Mouse (Mus musculus) stomach, postnatal 0 days (tissue): ENCODE data around the gene Tmem167b. TPM values are rescaled to one million over a fixed set of nuclear protein-coding genes. Genes with fewer than 3 reads are reported as not detected.
A peak's percentile ranks its signal among the peaks of the same experiment; 100 is the strongest.

Source experiments
- ATAC-seq: fragments of 200-750 bp; cut with Nextera tagmentation; 2 replicates; pipeline ENCODE4 v1.8.0; 2017; ENCODE audit not compliant: low FRiP score, low TSS enrichment
- DNase-seq: peaks from one replicate; pipeline ENCODE4 v3.0.0-alpha.2; 2016; ENCODE audit warnings: low spot score
- H3K27ac ChIP-seq: fragments of 300-500 bp; sonication (generic); replicated peaks from 2 replicates; pipeline ENCODE4 v1.5.1; 2014; ENCODE audit warnings: mild to moderate bottlenecking, control low read depth
- H3K27me3 ChIP-seq: fragments of 300-500 bp; sonication (generic); 2 replicates; pipeline ENCODE4 v1.6.1; 2014; ENCODE audit warnings: low read length; ENCODE audit not compliant: control insufficient read depth, insufficient read depth
- H3K36me3 ChIP-seq: fragments of 300-500 bp; sonication (generic); 2 replicates; pipeline ENCODE4 v1.6.1; 2014; ENCODE audit warnings: low read length, mixed read lengths; ENCODE audit not compliant: control insufficient read depth, insufficient read depth
- H3K4me1 ChIP-seq: fragments of 300-500 bp; sonication (generic); replicated peaks from 2 replicates; pipeline ENCODE4 v1.6.1; 2014; ENCODE audit warnings: antibody characterized with exemption; ENCODE audit not compliant: control insufficient read depth, insufficient read depth
- H3K4me2 ChIP-seq: fragments of 300-500 bp; sonication (generic); replicated peaks from 2 replicates; pipeline ENCODE4 v1.6.1; 2014; ENCODE audit warnings: low read depth, mild to moderate bottlenecking, control low read depth, moderate library complexity
- H3K4me3 ChIP-seq: fragments of 300-500 bp; sonication (generic); 2 replicates; pipeline ENCODE4 v1.5.1; 2014; ENCODE audit warnings: low read depth, low read length, control low read depth
- H3K9ac ChIP-seq: fragments of 300-500 bp; sonication (generic); 2 replicates; pipeline ENCODE4 v1.6.1; 2014; ENCODE audit warnings: mild to moderate bottlenecking, low read length, control low read depth, mixed read lengths
- H3K9me3 ChIP-seq: fragments of 300-500 bp; sonication (generic); 2 replicates; pipeline ENCODE4 v1.6.1; 2016; ENCODE audit warnings: low read length; ENCODE audit not compliant: control insufficient read depth
- CTCF ChIP-seq: IDR thresholded peaks from 2 replicates; pipeline ENCODE4 v1.5.1; 2016; ENCODE audit warnings: antibody characterized with exemption, low read depth, mild to moderate bottlenecking, moderate library complexity
- EP300 ChIP-seq: optimal IDR thresholded peaks from 2 replicates; pipeline ENCODE3; 2016; ENCODE audit warnings: antibody characterized with exemption
- WGBS: fragments of 180-500 bp; shearing (Covaris S2); extraction: QIAGEN DNeasy Blood & Tissue Kit; methylation state at CpG from one replicate; pipeline ENCODE4 v1.1.7; 2014; 5-methylcytosine and 5-hydroxymethylcytosine counted together
- polyA plus RNA-seq: library from polyadenylated mRNA; unstranded; fragments of >200 nt; fragmentation: Nextera tagmentation; extraction: Ambion mirVana; gene quantifications from 2 replicates; pipeline ENCODE4 v1.2.1, GENCODE M21; 2015

Tmem167b gene
- polyA plus RNA-seq: 29.9 and 33.0 TPM in 2 replicates

- Histone ChIP-seq H3K4me1 (peaks cover 4% of the 10 kb centered on the region; the same call in 1 of the 2 replicates), H3K27me3 (no peaks in the 10 kb centered on the region), H3K4me3 (peak within 1 kb of the TSS; percentile 88), H3K4me2 (peak within 1 kb of the TSS; percentile 75), H3K9me3 (no peaks in the 10 kb centered on the region), H3K27ac (peak within 1 kb of the TSS; percentile 93), H3K9ac (peak within 1 kb of the TSS; percentile 89), H3K36me3 (peaks cover 13% of the 10 kb centered on the region)
- WGBS: under 1% methylated on average over 44 of the region's 45 CpGs
- TF ChIP-seq EP300: no peak
- TF ChIP-seq CTCF: peak; percentile 33
- ATAC-seq (peak; percentile 98), DNase-seq (peak; percentile 96)
Observed at GRCm38 (mm10) chr3:108562133-108562730, at the start of gene Tmem167b. Gene Tmem167b, minus strand, starts transcription at chr3:108562466.

DNA sequence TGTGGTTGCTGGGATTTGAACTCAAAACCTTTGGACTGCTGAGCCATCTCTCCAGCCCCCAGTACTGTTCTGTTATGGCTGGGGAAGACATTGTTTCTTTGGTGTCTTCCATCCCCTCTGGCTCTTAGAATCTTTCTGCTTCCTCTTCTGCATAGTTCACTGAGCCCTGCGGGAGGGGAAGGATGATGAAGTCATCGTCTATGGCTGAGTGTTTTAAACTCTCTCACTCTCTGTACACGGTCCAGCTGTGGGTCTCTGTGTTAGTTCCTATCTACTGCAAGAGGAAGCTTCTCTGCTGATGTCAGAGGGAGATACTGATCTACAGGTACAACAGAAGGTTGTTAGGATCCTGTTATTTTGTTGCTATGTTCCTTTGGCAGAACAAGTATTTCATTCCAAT lies 46.6 kb upstream of the Tmem167b start:
- Histone ChIP-seq H3K4me3 (no peak overlapping the region), H3K9ac (no peak overlapping the region), H3K4me1 (no peaks in the 10 kb centered on the region), H3K9me3 (no peaks in the 10 kb centered on the region), H3K36me3 (no peaks in the 10 kb centered on the region), H3K27me3 (no peaks in the 10 kb centered on the region), H3K27ac (no peak overlapping the region), H3K4me2 (no peak overlapping the region)
- DNase-seq (no peak), ATAC-seq (no peak)
- 43% methylated on average over 3 of the region's 3 CpGs for WGBS
- TF ChIP-seq CTCF: no peak
- no peak for TF ChIP-seq EP300

DNA sequence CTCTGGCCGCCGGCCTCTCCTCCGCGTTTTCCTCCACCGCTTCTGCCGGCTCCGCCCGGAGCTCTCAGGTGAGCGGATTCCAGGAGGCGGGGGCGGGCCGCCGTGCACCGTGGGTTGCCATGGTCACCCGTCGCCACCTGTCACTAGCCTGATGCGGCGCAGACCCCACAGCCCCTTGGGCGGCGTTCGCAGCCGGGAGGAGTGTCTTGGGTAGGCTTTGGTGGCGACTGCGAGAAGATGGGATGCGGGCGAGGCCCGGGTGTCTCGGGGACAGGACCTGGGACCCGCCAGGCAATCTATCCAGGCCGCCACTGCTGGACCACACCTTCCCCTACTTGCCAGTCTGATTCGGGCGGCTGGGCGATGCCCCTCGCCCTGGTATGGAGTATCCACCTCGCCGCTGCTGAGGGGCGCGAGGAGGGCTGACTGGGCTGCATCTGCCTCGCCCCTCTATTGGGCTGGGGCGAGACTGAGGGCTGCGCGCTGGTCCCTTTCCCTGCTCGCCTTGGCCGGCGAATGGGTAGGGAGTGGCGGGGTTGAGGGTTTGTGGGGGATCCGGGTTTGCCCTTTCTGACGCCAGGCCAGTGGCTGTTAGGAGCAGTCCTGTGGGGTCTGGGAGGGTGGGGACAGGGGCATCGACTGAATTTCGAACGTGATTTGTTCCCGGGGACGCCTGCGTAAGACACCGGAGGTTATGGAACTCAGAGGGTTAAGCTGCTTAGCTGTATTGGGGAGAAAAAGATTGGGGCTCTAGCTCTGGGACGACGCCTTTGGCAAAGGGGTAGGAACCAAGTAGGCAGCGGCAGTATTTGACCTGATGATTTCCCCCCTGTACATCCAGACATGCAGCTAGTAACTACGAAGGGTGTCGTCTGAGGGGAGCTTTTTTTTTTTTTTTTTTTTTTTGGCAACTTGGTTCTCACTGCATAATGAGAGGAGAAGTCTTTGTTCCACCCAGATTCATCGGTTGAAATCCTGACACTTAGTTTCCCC lies 29.6 kb upstream of the Tmem167b start:
- no peaks in the 10 kb centered on the region for H3K27me3 ChIP-seq
- no peaks in the 10 kb centered on the region for H3K9me3 ChIP-seq
- peak overlapping the region; percentile 72 for H3K9ac ChIP-seq
- DNase-seq: no peak
- H3K4me2 ChIP-seq: peak overlapping the region; percentile 100
- H3K27ac ChIP-seq: peak overlapping the region; percentile 78
- H3K4me3 ChIP-seq: peak overlapping the region; percentile 93
- TF ChIP-seq EP300 (no peak), CTCF (no peak)
- ATAC-seq: peak; percentile 83; the same call in 1 of the 2 replicates
- WGBS: under 1% methylated on average over 59 of the region's 61 CpGs
- no peaks in the 10 kb centered on the region for H3K36me3 ChIP-seq
- no peaks in the 10 kb centered on the region; the same call in 1 of the 2 replicates for H3K4me1 ChIP-seq

GRCm38 (mm10) chr3:108590786-108591529 lies 28.7 kb upstream of the Tmem167b start, which contains the start of gene Wdr47:
Gene Wdr47, plus strand, starts transcription at chr3:108591279.
- peak within 1 kb of the TSS; percentile 100 for H3K4me2 ChIP-seq
- H3K36me3 ChIP-seq: no peaks in the 10 kb centered on the region
- TF ChIP-seq EP300 (no peak), CTCF (no peak)
- ATAC-seq: peak; percentile 100
- H3K4me1 ChIP-seq: no peaks in the 10 kb centered on the region; the same call in 1 of the 2 replicates
- peak within 1 kb of the TSS; percentile 72 for H3K9ac ChIP-seq
- peak within 1 kb of the TSS; percentile 93 for H3K4me3 ChIP-seq
- WGBS: 5% methylated on average over 43 of the region's 44 CpGs
- H3K27me3 ChIP-seq: no peaks in the 10 kb centered on the region
- peak within 1 kb of the TSS; percentile 78 for H3K27ac ChIP-seq
- H3K9me3 ChIP-seq: no peaks in the 10 kb centered on the region
- peak; percentile 98 for DNase-seq

GRCm38 (mm10) chr3:108588446-108588845 lies 26.2 kb upstream of the Tmem167b start:
- H3K4me3 ChIP-seq: no peak overlapping the region
- H3K4me1 ChIP-seq: no peaks in the 10 kb centered on the region; the same call in 1 of the 2 replicates
- H3K4me2 ChIP-seq: no peak overlapping the region
- 56% methylated on average over 2 of the region's 2 CpGs for WGBS
- TF ChIP-seq CTCF: no peak
- TF ChIP-seq EP300: no peak
- ATAC-seq (no peak), DNase-seq (no peak)
- no peak overlapping the region for H3K9ac ChIP-seq
- no peaks in the 10 kb centered on the region for H3K9me3 ChIP-seq
- no peaks in the 10 kb centered on the region for H3K27me3 ChIP-seq
- H3K27ac ChIP-seq: no peak overlapping the region
- no peaks in the 10 kb centered on the region for H3K36me3 ChIP-seq
